Mouse (Mus musculus): ENCODE measurements around the gene 2700049A03Rik. TPM values are rescaled to one million over a fixed set of nuclear protein-coding genes. Genes with fewer than 3 reads are reported as not detected.

2700049A03Rik gene
- polyA plus RNA-seq, 1 experiment from 2014 or later, result 20.1 TPM

DNA sequence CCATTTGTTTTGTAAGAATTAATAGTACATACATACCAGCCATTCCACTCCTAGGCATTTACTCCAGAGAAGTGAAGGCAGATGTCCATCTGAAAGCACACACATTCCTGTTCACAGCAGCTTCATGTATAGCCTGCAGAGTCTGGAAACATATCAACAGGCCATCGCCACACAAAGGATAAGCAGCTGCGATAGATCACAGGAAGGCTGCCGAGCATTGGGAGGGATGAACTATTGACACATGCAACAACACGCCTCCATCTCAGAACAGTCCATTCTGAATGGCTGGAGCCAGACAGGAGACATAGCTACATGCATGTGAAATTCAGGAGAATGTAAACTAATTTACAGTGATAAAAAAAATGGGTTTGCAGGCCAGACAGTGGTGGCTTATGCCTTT, 127.6 kb downstream of the 2700049A03Rik start:
- no peaks in the 10 kb centered on the region for H3K27me3 ChIP-seq (ENCODE audit: control insufficient read depth, insufficient read depth, low read length)
- no peak overlapping the region for H3K9ac ChIP-seq (ENCODE audit: low read length)
- no peak overlapping the region for H3K27ac ChIP-seq (ENCODE audit: low read depth, low read length)
- no peaks in the 10 kb centered on the region for H3K4me1 ChIP-seq (ENCODE audit: control insufficient read depth, insufficient read depth, low read length)
- no peak for DNase-seq (ENCODE audit: low spot score)
- no peak overlapping the region for H3K4me3 ChIP-seq (ENCODE audit: low read depth, low read length)
- H3K4me2 ChIP-seq (ENCODE audit: low read depth), result no peak overlapping the region
- H3K9me3 ChIP-seq (ENCODE audit: control insufficient read depth, low read length), result no peaks in the 10 kb centered on the region
- ATAC-seq (ENCODE audit: insufficient read depth, low FRiP score, low TSS enrichment), result no peak
- 87% methylated on average over 4 of the region's 4 CpGs for WGBS
- H3K36me3 ChIP-seq (ENCODE audit: control insufficient read depth, insufficient read depth, low read length), result no peaks in the 10 kb centered on the region

DNA sequence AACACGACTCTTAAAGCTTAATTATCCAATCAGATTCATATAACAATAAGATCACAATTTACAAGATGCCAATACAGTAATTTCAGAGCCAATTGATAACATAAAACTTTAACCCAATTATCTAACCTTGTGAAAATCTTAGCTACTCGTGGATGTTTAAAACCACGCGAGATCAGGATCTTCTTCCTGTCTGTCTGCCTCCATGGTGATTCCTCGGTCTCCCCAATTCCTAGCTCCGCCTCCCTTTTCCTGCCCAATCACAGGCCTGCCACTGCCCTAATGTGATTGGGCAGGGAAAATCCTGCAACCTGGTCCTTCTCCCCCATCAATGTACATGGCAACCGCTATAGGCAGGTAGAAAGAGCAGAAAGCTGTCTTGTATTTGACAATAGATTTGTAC, 132.7 kb downstream of the 2700049A03Rik start:
- Histone ChIP-seq H3K27me3 (ENCODE audit: control insufficient read depth, insufficient read depth, low read length) (no peaks in the 10 kb centered on the region), H3K4me1 (ENCODE audit: control insufficient read depth, insufficient read depth, low read length) (no peaks in the 10 kb centered on the region), H3K9ac (ENCODE audit: low read length) (no peak overlapping the region), H3K9me3 (ENCODE audit: control insufficient read depth, low read length) (no peaks in the 10 kb centered on the region), H3K4me2 (ENCODE audit: low read depth) (no peak overlapping the region), H3K36me3 (ENCODE audit: control insufficient read depth, insufficient read depth, low read length) (no peaks in the 10 kb centered on the region), H3K27ac (ENCODE audit: low read depth, low read length) (no peak overlapping the region), H3K4me3 (ENCODE audit: low read depth, low read length) (no peak overlapping the region)
- no peak for DNase-seq (ENCODE audit: low spot score)
- 94% methylated on average over 7 of the region's 7 CpGs for WGBS
- no peak for ATAC-seq (ENCODE audit: insufficient read depth, low FRiP score, low TSS enrichment)

DNA sequence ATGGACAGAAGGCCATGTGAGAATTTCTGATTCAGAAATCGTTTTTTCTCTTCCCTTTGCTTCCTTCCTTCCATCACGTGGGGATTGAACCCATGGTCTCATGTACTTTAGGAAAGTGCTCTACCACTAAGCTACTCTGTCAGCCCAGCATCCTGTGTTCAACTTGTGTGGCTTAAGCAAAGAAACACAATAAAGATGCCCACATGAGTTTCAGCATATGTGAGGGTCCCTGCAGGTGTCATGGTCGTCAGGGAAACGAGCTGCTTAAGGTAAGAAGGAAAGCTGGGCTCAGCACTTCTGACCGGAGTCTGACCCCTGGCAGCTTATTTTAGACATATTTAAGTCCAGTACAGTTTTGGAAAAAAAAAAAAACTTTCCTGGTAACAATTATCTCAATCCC, 134.5 kb downstream of the 2700049A03Rik start:
- DNase-seq (ENCODE audit: low spot score), result no peak
- Histone ChIP-seq H3K27me3 (ENCODE audit: control insufficient read depth, insufficient read depth, low read length) (no peaks in the 10 kb centered on the region), H3K4me3 (ENCODE audit: low read depth, low read length) (no peak overlapping the region), H3K9me3 (ENCODE audit: control insufficient read depth, low read length) (no peaks in the 10 kb centered on the region), H3K27ac (ENCODE audit: low read depth, low read length) (no peak overlapping the region), H3K9ac (ENCODE audit: low read length) (no peak overlapping the region), H3K4me2 (ENCODE audit: low read depth) (no peak overlapping the region), H3K36me3 (ENCODE audit: control insufficient read depth, insufficient read depth, low read length) (no peaks in the 10 kb centered on the region), H3K4me1 (ENCODE audit: control insufficient read depth, insufficient read depth, low read length) (no peaks in the 10 kb centered on the region)
- no peak for ATAC-seq (ENCODE audit: insufficient read depth, low FRiP score, low TSS enrichment)
- 82% methylated on average over 5 of the region's 5 CpGs for WGBS

DNA sequence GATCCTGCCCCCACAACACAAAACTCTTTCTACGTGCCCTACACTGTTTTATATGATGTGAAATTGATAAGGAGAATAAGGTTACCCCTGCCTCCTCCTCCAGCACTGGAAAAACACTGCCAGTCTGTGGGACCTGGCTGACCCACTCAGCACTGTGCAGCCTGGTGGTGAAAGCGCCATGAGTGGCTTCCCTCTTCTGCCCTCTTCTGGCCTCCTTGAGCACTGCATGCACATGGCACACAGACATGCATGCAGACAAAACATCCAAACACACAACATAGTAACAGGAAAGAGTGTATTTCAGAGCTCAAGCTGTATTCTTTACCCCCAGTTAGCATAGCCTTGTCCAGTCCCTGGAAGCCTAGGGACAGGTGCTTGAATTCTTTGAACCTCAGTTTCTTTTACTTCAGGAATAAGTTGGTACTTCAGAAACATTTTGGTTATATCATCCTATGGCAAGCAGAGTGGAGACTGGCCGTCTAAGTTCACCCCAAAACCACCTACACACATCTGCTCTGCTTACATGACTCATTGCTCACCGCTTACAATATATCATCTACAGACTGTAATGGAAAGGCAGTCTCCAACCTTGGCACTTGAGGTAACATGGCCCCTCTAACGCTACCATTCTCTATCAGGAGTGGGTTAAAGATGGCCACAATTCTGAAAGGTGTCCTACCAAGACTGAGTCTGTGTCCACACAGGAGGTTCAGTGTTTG, 138.0 kb downstream of the 2700049A03Rik start:
- Histone ChIP-seq H3K4me3 (ENCODE audit: low read depth, low read length) (no peak overlapping the region), H3K4me1 (ENCODE audit: control insufficient read depth, insufficient read depth, low read length) (peaks cover 2% of the 10 kb centered on the region; the same call in 1 of the 2 replicates), H3K27ac (ENCODE audit: low read depth, low read length) (no peak overlapping the region), H3K9me3 (ENCODE audit: control insufficient read depth, low read length) (no peaks in the 10 kb centered on the region), H3K9ac (ENCODE audit: low read length) (no peak overlapping the region), H3K4me2 (ENCODE audit: low read depth) (no peak overlapping the region), H3K36me3 (ENCODE audit: control insufficient read depth, insufficient read depth, low read length) (no peaks in the 10 kb centered on the region), H3K27me3 (ENCODE audit: control insufficient read depth, insufficient read depth, low read length) (no peaks in the 10 kb centered on the region)
- DNase-seq (ENCODE audit: low spot score) (no peak), ATAC-seq (ENCODE audit: insufficient read depth, low FRiP score, low TSS enrichment) (no peak)
- WGBS, result 95% methylated on average over 5 of the region's 5 CpGs

DNA sequence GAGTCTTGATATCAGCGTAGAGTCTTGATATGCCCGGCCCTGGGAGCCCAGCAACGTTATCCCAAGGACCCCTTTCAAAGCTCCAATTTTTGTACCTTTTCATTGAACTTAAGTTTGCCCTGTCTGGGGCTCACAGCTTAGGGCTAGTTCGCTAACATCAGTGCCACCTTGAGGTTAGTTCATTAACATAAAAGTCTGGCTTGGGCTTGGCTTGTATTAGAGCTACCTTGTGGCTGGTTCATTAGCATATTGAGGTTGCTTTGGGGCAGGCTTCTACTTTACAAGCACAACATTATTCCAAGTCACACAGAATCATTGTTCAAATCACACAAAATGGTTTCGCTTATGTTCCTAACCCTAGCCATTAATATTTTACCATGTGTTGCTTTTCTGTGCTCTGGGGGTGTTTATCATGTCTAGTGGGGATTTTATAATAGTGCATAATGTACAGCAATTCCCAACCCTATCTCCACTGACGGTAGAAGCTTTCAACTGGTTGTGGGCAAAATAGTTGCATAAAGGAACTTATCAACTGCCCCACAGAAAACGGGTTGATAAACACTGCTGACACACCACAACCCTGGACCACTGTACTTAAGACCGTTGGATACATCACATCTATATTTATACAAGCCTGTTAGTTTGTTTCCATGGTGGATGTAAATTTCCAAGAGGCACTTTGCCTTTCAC, 139.4 kb downstream of the 2700049A03Rik start:
- WGBS, result 83% methylated on average over 8 of the region's 8 CpGs
- no peak for DNase-seq (ENCODE audit: low spot score)
- no peaks in the 10 kb centered on the region for H3K27me3 ChIP-seq (ENCODE audit: control insufficient read depth, insufficient read depth, low read length)

DNA sequence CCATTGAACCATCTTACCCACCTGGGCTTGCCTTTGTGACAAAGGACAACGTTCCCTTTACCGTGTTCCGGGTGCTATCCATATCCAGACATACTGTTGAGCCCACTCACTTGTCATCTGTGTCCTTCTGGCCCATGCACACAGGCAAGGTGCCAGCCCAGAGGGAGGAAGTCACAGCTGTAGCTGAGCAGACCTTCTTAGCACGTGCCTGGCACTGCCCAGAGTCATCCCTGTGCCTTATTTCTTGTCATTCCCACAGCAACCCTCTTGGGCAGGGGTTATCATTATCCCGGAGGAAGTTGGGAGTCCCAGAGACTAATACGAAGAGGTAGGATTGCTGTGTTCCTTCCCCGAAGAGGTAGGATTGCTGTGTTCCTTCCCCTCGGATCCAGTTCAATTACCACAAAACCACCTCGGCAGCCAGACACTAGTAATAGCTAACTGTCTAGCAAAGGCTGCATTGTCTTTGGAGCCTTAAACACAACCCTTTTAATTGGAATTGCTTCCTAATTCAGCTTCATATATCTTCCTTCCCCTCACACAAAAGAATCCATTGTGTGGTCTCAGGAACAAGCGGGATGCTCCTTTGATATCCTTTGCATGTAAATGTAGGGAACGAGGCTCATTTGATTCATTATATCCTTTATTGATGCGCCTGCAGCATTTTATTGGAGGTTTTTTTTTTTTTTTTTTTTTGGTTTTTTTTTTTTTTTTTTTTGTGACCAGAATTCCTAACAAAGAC, 143.0 kb downstream of the 2700049A03Rik start:
- no peak overlapping the region for H3K27ac ChIP-seq (ENCODE audit: low read depth, low read length)
- no peak overlapping the region for H3K4me2 ChIP-seq (ENCODE audit: low read depth)
- ATAC-seq (ENCODE audit: insufficient read depth, low FRiP score, low TSS enrichment), result no peak

More for the DNA sequence above, 139.4 kb downstream of the 2700049A03Rik start:
- ATAC-seq (ENCODE audit: insufficient read depth, low FRiP score, low TSS enrichment), result no peak
- Histone ChIP-seq H3K4me2 (ENCODE audit: low read depth) (no peak overlapping the region), H3K27ac (ENCODE audit: low read depth, low read length) (no peak overlapping the region), H3K4me1 (ENCODE audit: control insufficient read depth, insufficient read depth, low read length) (peaks cover 2% of the 10 kb centered on the region; the same call in 1 of the 2 replicates), H3K9ac (ENCODE audit: low read length) (no peak overlapping the region), H3K4me3 (ENCODE audit: low read depth, low read length) (no peak overlapping the region), H3K36me3 (ENCODE audit: control insufficient read depth, insufficient read depth, low read length) (no peaks in the 10 kb centered on the region), H3K9me3 (ENCODE audit: control insufficient read depth, low read length) (no peaks in the 10 kb centered on the region)

DNA sequence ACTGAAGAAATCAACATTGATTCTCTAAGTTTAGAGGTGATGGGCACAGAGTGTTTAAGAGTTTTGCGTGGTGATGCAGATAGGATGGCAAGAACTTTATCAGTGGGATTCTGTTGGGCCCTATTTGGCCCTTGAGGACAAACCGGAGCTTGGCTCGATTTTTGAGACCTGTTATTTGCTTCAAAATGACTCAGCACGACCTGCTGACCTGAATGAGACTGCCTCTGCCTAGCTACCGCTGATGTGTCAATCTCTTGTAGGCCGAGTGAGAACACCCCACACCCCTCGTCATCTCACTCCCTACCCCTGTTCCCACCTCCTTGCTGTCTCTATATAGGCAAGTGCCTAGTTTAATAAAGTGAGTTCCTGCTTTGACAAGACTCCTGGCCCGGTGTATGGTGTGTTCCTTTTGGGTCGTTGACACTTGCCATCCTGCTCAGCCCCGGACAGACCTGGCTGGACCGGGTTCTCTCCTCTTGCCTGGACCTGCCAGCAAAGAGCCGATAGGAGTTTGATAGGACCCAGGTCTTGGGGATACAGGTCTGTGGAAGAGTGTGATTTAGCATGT, 144.6 kb downstream of the 2700049A03Rik start:
- H3K4me2 ChIP-seq (ENCODE audit: low read depth), result no peak overlapping the region
- H3K4me3 ChIP-seq (ENCODE audit: low read depth, low read length), result no peak overlapping the region
- H3K27ac ChIP-seq (ENCODE audit: low read depth, low read length), result no peak overlapping the region
- DNase-seq (ENCODE audit: low spot score) (no peak), ATAC-seq (ENCODE audit: insufficient read depth, low FRiP score, low TSS enrichment) (no peak)
- H3K36me3 ChIP-seq (ENCODE audit: control insufficient read depth, insufficient read depth, low read length), result no peaks in the 10 kb centered on the region
- H3K9ac ChIP-seq (ENCODE audit: low read length), result no peak overlapping the region
- WGBS, result 87% methylated on average over 12 of the region's 12 CpGs
- no peaks in the 10 kb centered on the region for H3K27me3 ChIP-seq (ENCODE audit: control insufficient read depth, insufficient read depth, low read length)
- peaks cover 2% of the 10 kb centered on the region; the same call in 1 of the 2 replicates for H3K4me1 ChIP-seq (ENCODE audit: control insufficient read depth, insufficient read depth, low read length)
- H3K9me3 ChIP-seq (ENCODE audit: control insufficient read depth, low read length), result no peaks in the 10 kb centered on the region

More for the DNA sequence above, 143.0 kb downstream of the 2700049A03Rik start:
- Histone ChIP-seq H3K4me3 (ENCODE audit: low read depth, low read length) (no peak overlapping the region), H3K27me3 (ENCODE audit: control insufficient read depth, insufficient read depth, low read length) (no peaks in the 10 kb centered on the region), H3K9ac (ENCODE audit: low read length) (no peak overlapping the region), H3K9me3 (ENCODE audit: control insufficient read depth, low read length) (no peaks in the 10 kb centered on the region), H3K4me1 (ENCODE audit: control insufficient read depth, insufficient read depth, low read length) (peaks cover 2% of the 10 kb centered on the region; the same call in 1 of the 2 replicates), H3K36me3 (ENCODE audit: control insufficient read depth, insufficient read depth, low read length) (no peaks in the 10 kb centered on the region)
- 40% methylated on average over 12 of the region's 12 CpGs for WGBS
- DNase-seq (ENCODE audit: low spot score), result peak; percentile 23

DNA sequence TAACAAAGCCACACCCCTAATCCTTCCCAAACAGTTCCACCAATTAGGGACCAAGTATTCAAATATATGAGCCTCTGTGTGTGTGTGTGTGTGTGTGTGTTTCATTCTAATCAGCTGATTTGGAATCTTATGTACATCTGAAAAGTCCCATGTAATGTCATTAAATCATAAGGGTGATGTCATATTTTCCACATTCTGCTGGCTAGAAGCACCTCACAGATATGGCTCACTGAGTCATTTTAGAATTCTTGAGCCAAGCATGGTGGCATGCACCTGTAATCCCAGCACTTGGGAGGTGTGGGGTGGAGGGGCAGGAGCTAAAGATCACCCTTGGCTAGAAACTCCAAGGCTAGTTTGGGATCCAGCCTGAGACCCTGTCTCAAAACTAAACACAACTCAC, 148.8 kb downstream of the 2700049A03Rik start:
- DNase-seq (ENCODE audit: low spot score), result no peak
- no peak for ATAC-seq (ENCODE audit: insufficient read depth, low FRiP score, low TSS enrichment)
- no peaks in the 10 kb centered on the region for H3K36me3 ChIP-seq (ENCODE audit: control insufficient read depth, insufficient read depth, low read length)
- no peak overlapping the region for H3K27ac ChIP-seq (ENCODE audit: low read depth, low read length)
- H3K4me3 ChIP-seq (ENCODE audit: low read depth, low read length), result no peak overlapping the region
- no peaks in the 10 kb centered on the region for H3K9me3 ChIP-seq (ENCODE audit: control insufficient read depth, low read length)
- H3K4me1 ChIP-seq (ENCODE audit: control insufficient read depth, insufficient read depth, low read length), result no peaks in the 10 kb centered on the region
- no peak overlapping the region for H3K4me2 ChIP-seq (ENCODE audit: low read depth)
- H3K9ac ChIP-seq (ENCODE audit: low read length), result no peak overlapping the region
- no peaks in the 10 kb centered on the region for H3K27me3 ChIP-seq (ENCODE audit: control insufficient read depth, insufficient read depth, low read length)
